Mouse (Mus musculus): ENCODE data around the gene Etnk1.
A peak's percentile ranks its signal among the peaks of the same experiment; 100 is the strongest.
"Not testable (repeated sequence)": the region's sequence is repeated elsewhere in the genome, so short reads cannot be mapped to it uniquely, and the experiment has no call there.

Gene Etnk1

GRCm38 (mm10) chr6:143171781-143172465 is 4.9 kb downstream of the Etnk1 start:
- DNase-seq (ENCODE audit: low spot score) = no peak

DNA sequence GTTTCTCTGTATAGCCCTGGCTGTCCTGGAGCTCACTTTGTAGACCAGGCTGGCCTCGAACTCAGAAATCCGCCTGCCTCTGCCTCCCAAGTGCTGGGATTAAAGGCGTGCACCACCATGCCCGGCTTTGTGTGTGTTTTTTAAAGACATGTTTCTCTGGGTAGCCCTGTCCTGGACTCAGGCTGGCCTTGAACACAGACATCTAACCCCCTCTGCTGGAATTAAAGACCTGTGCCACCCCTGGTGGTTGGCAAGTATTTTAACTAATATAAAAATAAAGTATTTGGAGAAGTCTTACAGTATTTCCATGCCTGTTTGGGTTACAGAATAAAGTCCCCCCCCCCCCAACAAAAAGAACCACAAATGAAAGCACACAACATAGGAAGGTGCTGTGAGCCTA is 5.7 kb downstream of the Etnk1 start:
- not testable (repeated sequence) for DNase-seq (ENCODE audit: low spot score)

DNA sequence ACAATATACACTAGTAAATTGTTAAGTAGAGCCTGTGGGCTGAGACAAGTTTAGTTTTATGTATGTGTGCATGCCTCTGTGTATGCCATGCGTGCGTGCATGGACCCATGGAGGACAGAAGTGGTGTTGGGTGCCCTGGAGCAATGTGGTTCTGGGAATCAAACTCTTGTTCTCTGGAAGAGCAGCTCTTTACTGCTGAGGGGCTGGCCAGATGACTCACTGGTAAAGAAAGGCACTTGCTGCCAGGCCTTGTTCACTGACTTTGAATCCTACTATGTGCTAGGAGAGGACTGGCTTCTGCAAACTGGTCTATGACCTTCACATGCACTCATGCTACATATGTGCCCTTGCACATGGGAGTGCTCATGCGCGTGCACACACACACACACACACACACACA is 7.2 kb downstream of the Etnk1 start:
- DNase-seq (ENCODE audit: low spot score) = no peak

- peak; percentile 71 for DNase-seq (ENCODE audit: low spot score)
These were observed 8.1 kb downstream of the Etnk1 start for GRCm38 (mm10) chr6:143174906-143175656.

DNA sequence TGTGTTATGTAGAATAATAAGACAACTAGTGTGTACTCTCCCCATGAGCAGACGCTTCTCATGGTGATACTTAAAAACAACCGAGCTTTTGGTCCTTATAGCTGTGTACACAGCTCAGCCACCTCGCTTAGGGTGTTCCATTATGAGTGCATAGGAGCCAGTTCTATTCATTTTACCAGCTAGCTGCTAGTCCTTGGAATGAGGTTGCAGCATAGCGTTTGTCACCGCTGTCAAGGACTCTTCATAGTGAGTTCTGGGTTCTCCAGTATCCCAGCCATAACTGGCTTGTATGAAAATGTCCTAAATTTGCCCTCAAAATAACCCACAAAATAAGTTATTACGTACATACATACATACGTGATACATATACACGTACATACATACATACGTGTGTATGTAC is 9.1 kb downstream of the Etnk1 start:
- no peak for DNase-seq (ENCODE audit: low spot score)

GRCm38 (mm10) chr6:143176591-143176990 is 9.6 kb downstream of the Etnk1 start:
- no peak for DNase-seq (ENCODE audit: low spot score)

- no peak for DNase-seq (ENCODE audit: low spot score)
These were observed 12.2 kb downstream of the Etnk1 start for GRCm38 (mm10) chr6:143179181-143179580.

- no peak for DNase-seq (ENCODE audit: low spot score)
These were observed 12.7 kb downstream of the Etnk1 start for GRCm38 (mm10) chr6:143179733-143180132.

DNA sequence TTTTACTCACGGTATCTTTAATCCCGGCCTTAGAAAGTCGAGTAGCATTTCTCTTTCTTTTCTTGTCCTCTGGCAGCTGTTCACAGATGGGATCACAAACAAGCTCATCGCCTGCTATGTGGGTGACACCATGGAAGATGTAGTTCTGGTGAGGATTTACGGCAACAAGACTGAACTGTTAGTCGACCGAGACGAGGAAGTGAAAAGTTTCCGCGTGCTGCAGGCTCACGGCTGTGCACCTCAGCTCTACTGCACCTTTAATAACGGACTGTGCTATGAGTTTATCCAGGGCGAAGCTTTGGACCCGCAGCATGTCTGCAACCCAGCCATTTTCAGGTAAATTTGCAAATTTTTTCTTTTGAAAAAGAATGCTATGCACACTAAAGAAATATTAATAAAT is 13.5 kb downstream of the Etnk1 start:
- DNase-seq (ENCODE audit: low spot score) = no peak

DNA sequence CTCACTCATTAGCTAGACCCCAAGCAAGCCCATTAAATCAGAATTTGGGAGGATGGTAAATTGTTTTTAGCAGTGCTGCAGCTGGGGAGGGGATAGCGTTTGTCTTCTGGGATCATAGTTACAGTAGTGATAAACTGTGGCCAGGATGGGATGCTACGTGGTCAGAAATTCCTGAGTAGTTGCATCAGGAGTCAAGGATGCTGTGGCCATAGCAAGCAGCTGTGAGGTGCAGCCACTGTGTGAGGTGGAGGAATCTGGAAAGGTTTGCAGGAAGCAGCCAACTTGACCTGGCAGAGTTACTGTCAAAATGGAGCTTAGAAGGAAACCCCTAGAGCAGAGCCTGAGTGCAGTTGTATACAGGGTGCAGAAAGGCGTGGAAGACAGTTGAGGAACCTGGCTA is 17.1 kb downstream of the Etnk1 start:
- DNase-seq (ENCODE audit: low spot score) = no peak

GRCm38 (mm10) chr6:143184745-143185144 is 17.7 kb downstream of the Etnk1 start:
- DNase-seq (ENCODE audit: low spot score) = peak; percentile 46

GRCm38 (mm10) chr6:143190838-143191476 is 23.9 kb downstream of the Etnk1 start:
- DNase-seq (ENCODE audit: low spot score) = no peak

DNA sequence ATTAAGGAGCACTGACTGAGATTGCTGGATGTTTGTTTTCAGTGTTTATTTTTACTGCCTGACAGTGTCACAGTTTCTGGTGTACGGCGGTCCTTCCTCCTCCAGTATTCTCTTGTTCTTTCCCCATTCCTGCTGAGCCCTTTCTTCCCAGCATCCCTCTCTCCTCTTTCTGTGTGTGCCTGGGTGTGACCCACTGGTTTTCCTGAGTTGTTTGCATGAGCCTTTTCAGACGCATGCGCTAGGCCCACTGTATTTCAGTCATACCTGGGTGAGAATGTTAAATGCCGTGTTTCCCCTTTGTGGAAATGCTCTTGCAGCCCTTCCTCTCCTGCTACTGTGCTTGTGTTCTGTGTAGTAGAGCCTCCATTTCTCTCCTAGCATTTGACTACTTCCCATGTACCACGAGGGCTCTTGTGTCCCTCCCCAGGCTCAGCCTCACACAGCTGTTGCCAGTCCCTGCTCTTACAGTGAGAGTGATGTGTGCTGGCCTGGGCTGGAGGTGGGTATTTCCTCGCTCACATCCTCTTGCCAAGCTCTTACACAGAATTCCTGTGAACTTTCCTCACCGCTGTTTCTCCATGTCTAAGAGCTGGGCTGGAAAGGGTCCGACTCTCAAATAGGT is 24.6 kb downstream of the Etnk1 start:
- no peak for DNase-seq (ENCODE audit: low spot score)

DNA sequence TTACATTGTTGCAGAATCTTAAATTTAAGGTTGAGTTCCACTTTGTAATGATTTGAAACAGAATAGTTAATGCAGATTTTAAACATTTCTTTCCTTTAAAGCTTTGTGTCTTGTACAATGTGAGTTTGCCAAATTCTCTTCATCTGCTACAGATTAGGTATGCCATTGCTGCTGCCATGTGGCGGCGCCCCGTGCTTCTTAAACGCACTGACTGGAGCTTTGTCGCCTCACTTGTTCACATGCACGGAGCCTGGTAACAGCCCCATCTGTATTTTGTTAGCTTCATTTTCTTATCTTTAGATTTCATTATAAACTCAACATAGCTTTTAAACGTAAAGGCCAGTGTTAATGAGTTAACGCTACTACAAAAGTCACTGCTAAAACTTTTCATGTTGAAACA is 25.7 kb downstream of the Etnk1 start:
- DNase-seq (ENCODE audit: low spot score) = no peak

DNA sequence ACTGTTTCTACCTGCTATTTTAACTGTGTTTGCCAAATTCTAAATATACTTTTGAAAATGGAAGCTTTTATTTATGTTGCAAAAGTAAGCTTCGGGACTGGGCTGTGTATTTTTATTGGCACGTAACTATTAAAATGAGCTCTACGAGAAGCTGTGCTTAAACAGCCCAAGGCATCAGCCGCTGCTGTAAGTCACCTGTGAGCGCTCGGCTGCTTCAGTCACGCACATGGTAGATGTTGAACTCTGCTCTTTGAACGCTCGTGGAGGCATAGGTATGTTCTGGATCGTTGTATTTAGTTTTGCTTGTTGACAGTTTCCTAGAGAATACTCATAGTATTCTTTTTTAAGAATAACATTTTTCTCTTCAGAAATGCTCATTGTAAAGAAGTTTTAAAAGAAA is 26.1 kb downstream of the Etnk1 start:
- no peak for DNase-seq (ENCODE audit: low spot score)

DNA sequence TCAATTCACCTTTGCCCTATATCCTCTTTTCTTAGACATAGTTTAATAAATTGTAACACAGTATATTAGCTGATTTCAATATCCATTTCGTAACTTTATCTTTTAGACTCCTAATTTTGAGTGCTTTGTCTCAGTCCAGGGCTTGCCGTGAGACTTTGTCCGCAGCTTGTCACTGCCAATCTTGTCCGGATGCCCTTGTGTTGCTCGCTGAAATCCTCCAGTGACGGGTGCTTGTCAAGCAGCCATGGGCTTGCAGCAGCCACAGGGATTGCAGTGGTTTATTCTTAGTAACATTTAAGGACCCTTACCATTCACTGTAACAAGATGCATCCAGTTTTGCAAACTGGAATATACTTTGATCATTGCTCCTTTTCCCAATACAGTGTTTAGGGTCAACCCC is 26.6 kb downstream of the Etnk1 start:
- DNase-seq (ENCODE audit: low spot score) = no peak

DNA sequence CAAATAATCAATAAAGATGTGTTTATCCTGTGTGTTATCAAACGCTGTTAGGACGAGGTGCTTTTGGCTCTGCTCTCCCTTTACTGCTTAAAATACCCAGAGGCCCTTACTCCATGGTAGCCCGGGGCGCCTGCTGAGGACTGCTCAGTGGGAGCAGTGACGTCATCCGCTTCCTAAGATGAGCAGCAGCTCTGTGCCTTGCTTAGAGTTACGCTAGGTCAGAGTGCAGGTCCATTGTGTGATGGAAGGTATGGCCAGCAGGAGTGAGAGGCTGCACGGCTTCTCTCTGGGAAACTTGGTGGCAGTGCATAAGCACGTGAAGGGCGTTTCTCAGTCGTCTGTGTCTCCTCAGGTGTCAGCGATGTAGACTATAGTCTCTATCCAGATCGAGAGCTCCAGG is 30.0 kb downstream of the Etnk1 start:
- DNase-seq (ENCODE audit: low spot score) = no peak

DNA sequence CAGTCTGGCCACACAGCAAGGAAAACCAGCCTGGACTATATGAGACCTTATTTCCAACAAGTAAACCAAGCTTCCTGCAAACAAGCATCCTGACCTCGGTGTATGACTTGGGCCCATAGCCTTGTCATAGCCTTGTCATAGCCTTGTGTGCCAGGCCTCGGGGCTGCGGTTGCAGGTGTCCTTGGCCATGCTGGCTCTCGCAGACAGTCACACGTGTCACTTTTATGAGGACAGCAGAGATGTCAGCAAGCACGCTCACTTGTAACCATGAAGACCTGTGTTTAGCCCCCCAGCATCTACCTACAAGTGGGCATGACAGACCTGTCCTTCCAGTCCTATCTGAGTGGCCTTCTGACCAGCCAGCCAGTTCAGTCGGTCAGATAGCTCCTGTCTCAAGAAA is 31.4 kb downstream of the Etnk1 start:
- DNase-seq (ENCODE audit: low spot score) = no peak

GRCm38 (mm10) chr6:143203097-143203496 is 36.1 kb downstream of the Etnk1 start:
- no peak for DNase-seq (ENCODE audit: low spot score)

- no peak for DNase-seq (ENCODE audit: low spot score)
These were observed 41.9 kb downstream of the Etnk1 start for GRCm38 (mm10) chr6:143208880-143209279.

GRCm38 (mm10) chr6:143212766-143213165 is 45.7 kb downstream of the Etnk1 start:
- DNase-seq (ENCODE audit: low spot score) = no peak

GRCm38 (mm10) chr6:143213461-143213860 is 46.4 kb downstream of the Etnk1 start:
- DNase-seq (ENCODE audit: low spot score) = no peak

DNA sequence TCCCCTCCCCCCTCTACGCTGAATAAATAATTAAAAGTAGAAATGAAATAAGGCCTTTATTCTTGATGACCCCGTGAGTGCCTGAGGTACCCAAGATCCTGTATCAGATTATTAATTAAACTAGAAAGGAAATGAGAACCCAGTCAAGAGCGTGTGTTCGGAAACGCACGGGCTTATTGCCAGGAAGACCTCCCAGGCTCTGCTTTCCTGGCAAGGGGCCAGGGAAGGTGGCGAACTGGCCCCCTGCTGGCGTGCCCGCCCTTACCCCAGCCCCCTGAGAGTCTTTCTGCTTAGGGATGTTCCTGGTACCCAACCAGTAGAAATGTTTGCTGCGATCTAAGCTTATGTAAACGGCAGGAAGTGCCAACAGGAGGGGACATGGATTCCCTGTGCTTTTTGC is 49.2 kb downstream of the Etnk1 start:
- DNase-seq (ENCODE audit: low spot score) = no peak

Measured in retina, embryonic 14.5 days (tissue).